Mouse (Mus musculus) heart, embryonic 11.5 days (tissue): ENCODE results near the gene Ldhd. TPM values are rescaled to one million over a fixed set of nuclear protein-coding genes. Genes with fewer than 3 reads are reported as not detected.
A peak's percentile ranks its signal among the peaks of the same experiment; 100 is the strongest.

Experiments used
- ATAC-seq: fragments of 200-750 bp; cut with Nextera tagmentation; replicated peaks from 2 replicates; pipeline ENCODE4 v1.8.0; 2017; ENCODE audit warnings: moderate library complexity; ENCODE audit not compliant: insufficient number of reproducible peaks, low FRiP score, low TSS enrichment
- H3K27ac ChIP-seq: fragments of 300-500 bp; sonication (generic); 2 replicates; pipeline ENCODE4 v1.5.1; 2014; ENCODE audit warnings: mild to moderate bottlenecking, low read depth, low read length
- H3K27me3 ChIP-seq: fragments of 300-500 bp; sonication (generic); 2 replicates; pipeline ENCODE4 v1.6.1; 2014; ENCODE audit warnings: mild to moderate bottlenecking, low read length, mixed read lengths; ENCODE audit not compliant: control insufficient read depth, insufficient read depth
- H3K36me3 ChIP-seq: fragments of 300-500 bp; sonication (generic); 2 replicates; pipeline ENCODE4 v1.6.1; 2014; ENCODE audit warnings: mild to moderate bottlenecking, low read length, moderate library complexity, mixed read lengths; ENCODE audit not compliant: control insufficient read depth, insufficient read depth
- H3K4me1 ChIP-seq: fragments of 300-500 bp; sonication (generic); 2 replicates; pipeline ENCODE4 v1.6.1; 2014; ENCODE audit warnings: low read length; ENCODE audit not compliant: control insufficient read depth, insufficient read depth
- H3K4me2 ChIP-seq: fragments of 300-500 bp; sonication (generic); 2 replicates; pipeline ENCODE4 v1.6.1; 2014; ENCODE audit warnings: mild to moderate bottlenecking, moderate library complexity
- H3K4me3 ChIP-seq: fragments of 300-500 bp; sonication (generic); 2 replicates; pipeline ENCODE4 v1.5.1; 2014; ENCODE audit warnings: low read depth, low read length
- H3K9ac ChIP-seq: fragments of 300-500 bp; sonication (generic); 2 replicates; pipeline ENCODE4 v1.6.1; 2014; ENCODE audit warnings: mild to moderate bottlenecking, low read depth, low read length, moderate library complexity
- H3K9me3 ChIP-seq: fragments of 300-500 bp; sonication (generic); replicated peaks from 2 replicates; pipeline ENCODE4 v1.6.1; 2016; ENCODE audit warnings: low read length; ENCODE audit not compliant: control insufficient read depth
- WGBS: fragments of 180-500 bp; shearing (Covaris S2); extraction: QIAGEN DNeasy Blood & Tissue Kit; methylation state at CpG from one replicate; pipeline ENCODE4 v1.1.7; 2014; ENCODE audit not compliant: insufficient replicate concordance; 5-methylcytosine and 5-hydroxymethylcytosine counted together
- polyA plus RNA-seq: library from polyadenylated mRNA; unstranded; fragments of >200 nt; fragmentation: Nextera tagmentation; extraction: Ambion mirVana; gene quantifications from 2 replicates; pipeline ENCODE4 v1.2.1, GENCODE M21; 2014

Ldhd gene
- polyA plus RNA-seq, 1 experiment from 2014 or later: 0.39 TPM

GRCm38 (mm10) chr8:111587545-111588094 lies 42.6 kb downstream of the Ldhd start:
- Histone ChIP-seq H3K36me3 (no peaks in the 10 kb centered on the region), H3K9ac (no peak overlapping the region), H3K27me3 (no peaks in the 10 kb centered on the region), H3K9me3 (no peaks in the 10 kb centered on the region), H3K4me3 (no peak overlapping the region), H3K4me1 (peaks cover 11% of the 10 kb centered on the region), H3K4me2 (no peak overlapping the region), H3K27ac (no peak overlapping the region)
- 65% methylated on average over 1 of the region's 1 CpGs for WGBS
- no peak for ATAC-seq

GRCm38 (mm10) chr8:111584946-111585345 lies 45.2 kb downstream of the Ldhd start:
- Histone ChIP-seq H3K9me3 (no peaks in the 10 kb centered on the region), H3K4me3 (no peak overlapping the region), H3K27ac (no peak overlapping the region), H3K9ac (no peak overlapping the region), H3K27me3 (no peaks in the 10 kb centered on the region), H3K36me3 (no peaks in the 10 kb centered on the region), H3K4me2 (no peak overlapping the region), H3K4me1 (peaks cover 3% of the 10 kb centered on the region; the same call in 1 of the 2 replicates)
- no peak for ATAC-seq
- WGBS: 85% methylated on average over 3 of the region's 3 CpGs

- no peak for ATAC-seq
- peaks cover 3% of the 10 kb centered on the region; the same call in 1 of the 2 replicates for H3K4me1 ChIP-seq
- no peaks in the 10 kb centered on the region for H3K9me3 ChIP-seq
- no peaks in the 10 kb centered on the region; the same call in 1 of the 2 replicates for H3K36me3 ChIP-seq
- no peak overlapping the region for H3K9ac ChIP-seq
- no peak overlapping the region for H3K4me3 ChIP-seq
- 82% methylated on average over 3 of the region's 3 CpGs for WGBS
- H3K27ac ChIP-seq: no peak overlapping the region
- no peaks in the 10 kb centered on the region for H3K27me3 ChIP-seq
- no peak overlapping the region for H3K4me2 ChIP-seq
Observed at GRCm38 (mm10) chr8:111582386-111582785, 47.8 kb downstream of the Ldhd start.

GRCm38 (mm10) chr8:111580306-111580705 lies 49.9 kb downstream of the Ldhd start:
- WGBS: 82% methylated on average over 3 of the region's 3 CpGs
- no peak overlapping the region for H3K4me2 ChIP-seq
- no peaks in the 10 kb centered on the region; the same call in 1 of the 2 replicates for H3K36me3 ChIP-seq
- H3K9me3 ChIP-seq: no peaks in the 10 kb centered on the region
- no peak overlapping the region for H3K27ac ChIP-seq
- H3K4me1 ChIP-seq: peaks cover 6% of the 10 kb centered on the region
- no peak overlapping the region for H3K4me3 ChIP-seq
- no peaks in the 10 kb centered on the region for H3K27me3 ChIP-seq
- no peak for ATAC-seq
- H3K9ac ChIP-seq: no peak overlapping the region

GRCm38 (mm10) chr8:111579318-111579717 lies 50.9 kb downstream of the Ldhd start:
- Histone ChIP-seq H3K36me3 (no peaks in the 10 kb centered on the region; the same call in 1 of the 2 replicates), H3K27me3 (no peaks in the 10 kb centered on the region), H3K9me3 (no peaks in the 10 kb centered on the region), H3K4me2 (no peak overlapping the region), H3K4me1 (peaks cover 6% of the 10 kb centered on the region), H3K27ac (no peak overlapping the region), H3K9ac (no peak overlapping the region), H3K4me3 (no peak overlapping the region)
- no peak for ATAC-seq
- whole genome bisulfite sequencing: 81% methylated on average over 1 of the region's 1 CpGs

- Histone ChIP-seq H3K4me3 (no peak overlapping the region), H3K27ac (no peak overlapping the region), H3K27me3 (no peaks in the 10 kb centered on the region), H3K9me3 (no peaks in the 10 kb centered on the region), H3K4me1 (peaks cover 15% of the 10 kb centered on the region), H3K4me2 (no peak overlapping the region), H3K36me3 (no peaks in the 10 kb centered on the region; the same call in 1 of the 2 replicates), H3K9ac (no peak overlapping the region)
- ATAC-seq: no peak
- WGBS: 82% methylated on average over 9 of the region's 9 CpGs
Observed at GRCm38 (mm10) chr8:111577880-111578533, 52.2 kb downstream of the Ldhd start.

- Histone ChIP-seq H3K4me2 (no peak overlapping the region), H3K9ac (no peak overlapping the region), H3K4me3 (no peak overlapping the region), H3K27ac (no peak overlapping the region), H3K9me3 (no peaks in the 10 kb centered on the region), H3K4me1 (peaks cover 21% of the 10 kb centered on the region), H3K36me3 (no peaks in the 10 kb centered on the region; the same call in 1 of the 2 replicates), H3K27me3 (no peaks in the 10 kb centered on the region)
- ATAC-seq: no peak
Observed at GRCm38 (mm10) chr8:111576501-111576900, 53.7 kb downstream of the Ldhd start.

- WGBS: 89% methylated on average over 4 of the region's 4 CpGs
- H3K27me3 ChIP-seq: no peaks in the 10 kb centered on the region
- no peak overlapping the region for H3K4me3 ChIP-seq
- no peak for ATAC-seq
- H3K4me1 ChIP-seq: peaks cover 22% of the 10 kb centered on the region
- H3K9ac ChIP-seq: no peak overlapping the region
- no peak overlapping the region for H3K4me2 ChIP-seq
- no peak overlapping the region for H3K27ac ChIP-seq
- H3K36me3 ChIP-seq: no peaks in the 10 kb centered on the region; the same call in 1 of the 2 replicates
- no peaks in the 10 kb centered on the region for H3K9me3 ChIP-seq
Observed at GRCm38 (mm10) chr8:111575492-111575891, 54.7 kb downstream of the Ldhd start.

- peak overlapping the region; percentile 42 for H3K27ac ChIP-seq
- no peak for ATAC-seq
Observed at GRCm38 (mm10) chr8:111574016-111574415, 56.2 kb downstream of the Ldhd start.

More at GRCm38 (mm10) chr8:111574016-111574415, 56.2 kb downstream of the Ldhd start:
- peak overlapping the region; percentile 19; the same call in 1 of the 2 replicates for H3K4me3 ChIP-seq
- no peaks in the 10 kb centered on the region for H3K27me3 ChIP-seq
- H3K36me3 ChIP-seq: no peaks in the 10 kb centered on the region; the same call in 1 of the 2 replicates
- no peak overlapping the region for H3K9ac ChIP-seq
- peak overlapping the region; percentile 58 for H3K4me2 ChIP-seq
- 38% methylated on average over 2 of the region's 2 CpGs for WGBS
- peaks cover 26% of the 10 kb centered on the region for H3K4me1 ChIP-seq
- no peaks in the 10 kb centered on the region for H3K9me3 ChIP-seq
